Mouse (Mus musculus) lung, adult 2 months (tissue): Measurements from ENCODE around the gene Wdr74.

Experiments used
- CTCF ChIP-seq: fragments of 200-500 bp; IDR thresholded peaks from 2 replicates; pipeline ENCODE4 v1.5.1; 2011; ENCODE audit warnings: mild to moderate bottlenecking, low read length, control low read depth; ENCODE audit not compliant: insufficient read depth
- POLR2A ChIP-seq: fragments of 200-500 bp; IDR thresholded peaks from 2 replicates; pipeline ENCODE4 v1.6.1; 2011; ENCODE audit warnings: low read depth, mild to moderate bottlenecking, control low read depth, low read length, borderline replicate concordance; ENCODE audit errors: extremely low read depth

GRCm38 (mm10) chr19:8741243-8741869 lies 5.7 kb downstream of the Wdr74 start, which contains the start of gene Stx5a:
- no peak for TF ChIP-seq CTCF
- TF ChIP-seq POLR2A, result peak; percentile 96
